Mouse (Mus musculus): Measurements from ENCODE around the gene Coq3. TPM values are rescaled to one million over a fixed set of nuclear protein-coding genes. Genes with fewer than 3 reads are reported as not detected.
A peak's percentile ranks its signal among the peaks of the same experiment; 100 is the strongest.

Gene Coq3
- polyA plus RNA-seq, 1 experiment: 6.6 TPM

DNA sequence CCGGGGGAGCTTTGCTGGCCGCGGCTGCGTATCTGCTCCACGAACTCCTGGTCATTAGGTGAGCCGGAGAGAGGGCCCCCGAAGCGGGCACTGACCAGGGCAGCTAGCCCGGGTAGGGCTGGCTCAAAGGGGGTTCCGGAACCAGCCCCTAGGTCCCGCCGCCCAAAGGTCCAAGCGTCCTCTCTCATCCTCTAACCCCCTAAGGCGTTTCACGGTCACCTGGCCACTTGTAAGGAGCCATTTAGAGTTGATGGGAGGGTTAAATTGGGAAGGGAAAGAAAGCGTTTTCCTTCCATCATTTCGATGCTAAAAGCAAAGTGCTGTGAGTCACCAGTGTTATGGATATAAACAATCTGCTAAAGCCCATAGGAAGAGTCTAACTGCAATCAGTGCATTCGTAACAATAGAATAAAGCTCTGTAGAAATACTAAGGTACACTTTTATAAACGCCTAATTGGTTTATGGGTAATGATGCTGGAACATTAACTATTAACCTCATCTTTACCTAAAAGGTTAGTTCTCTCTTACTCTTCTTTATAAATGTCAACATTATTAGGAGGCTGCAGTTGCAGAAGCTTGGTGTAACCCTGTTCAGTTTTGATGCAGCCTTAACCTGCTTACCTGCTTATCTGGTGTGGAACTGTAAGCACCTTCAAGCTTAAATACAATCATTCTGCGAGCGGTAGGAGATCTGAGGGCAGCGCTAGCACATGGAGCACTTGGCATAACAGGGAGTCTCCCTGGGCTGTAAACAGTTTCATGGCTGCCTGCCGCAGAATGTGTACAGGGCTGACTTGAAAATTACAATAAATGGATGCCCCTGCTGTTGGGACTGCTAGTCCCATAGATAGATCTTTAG is 52.5 kb downstream of the Coq3 start:
- DNase-seq (ENCODE audit: low read depth): peak; percentile 74
- TF ChIP-seq POLR2A (IDR thresholded peaks at IDR 0.05; ENCODE audit: borderline replicate concordance, extremely low read depth, insufficient read depth, insufficient read length, poor library complexity, severe bottlenecking): no peak
- TF ChIP-seq CTCF (IDR thresholded peaks at IDR 0.05; ENCODE audit: borderline replicate concordance, extremely low read depth, insufficient read depth, insufficient read length): no peak

DNA sequence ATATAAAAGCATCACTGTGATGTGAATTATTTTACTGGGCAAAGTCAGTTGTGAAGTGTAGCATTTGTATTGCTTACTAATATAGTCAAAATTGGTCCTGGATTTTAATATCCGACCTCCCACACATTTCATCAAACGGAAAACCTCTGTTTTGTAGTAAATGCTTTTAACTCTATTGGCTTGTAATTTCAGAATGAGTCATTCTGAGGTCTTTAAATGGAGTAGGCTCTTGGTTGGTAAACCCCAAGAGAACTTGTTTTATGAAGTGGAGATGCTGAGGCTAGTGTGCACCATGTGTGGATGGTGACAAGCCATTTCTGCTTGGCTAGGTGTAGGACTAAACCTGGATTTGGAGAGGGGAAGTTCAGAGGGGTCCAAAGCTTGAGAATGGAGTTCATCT is 55.9 kb downstream of the Coq3 start:
- no peak for DNase-seq (ENCODE audit: low read depth)
- no peak for TF ChIP-seq POLR2A (IDR thresholded peaks at IDR 0.05; ENCODE audit: borderline replicate concordance, extremely low read depth, insufficient read depth, insufficient read length, poor library complexity, severe bottlenecking)
- no peak for TF ChIP-seq CTCF (IDR thresholded peaks at IDR 0.05; ENCODE audit: borderline replicate concordance, extremely low read depth, insufficient read depth, insufficient read length)

DNA sequence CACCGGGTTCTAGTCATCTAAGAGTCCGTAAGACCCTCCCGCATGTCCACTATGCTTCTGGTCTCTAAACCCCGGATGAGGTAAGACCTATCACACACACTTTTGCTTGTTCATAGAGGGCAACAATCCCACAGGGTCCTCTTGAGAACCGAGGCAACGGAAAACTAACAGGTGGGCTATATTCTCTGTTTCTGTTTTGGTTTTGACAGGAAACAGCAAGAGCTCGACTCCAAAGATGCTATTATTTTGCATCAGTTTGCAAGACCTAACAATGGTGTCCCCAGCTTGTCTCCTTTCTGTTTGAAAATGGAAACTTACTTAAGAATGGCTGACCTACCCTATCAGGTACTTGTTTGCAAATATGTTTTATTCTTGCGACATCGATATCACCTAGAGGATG is 57.0 kb downstream of the Coq3 start:
- TF ChIP-seq POLR2A (IDR thresholded peaks at IDR 0.05; ENCODE audit: borderline replicate concordance, extremely low read depth, insufficient read depth, insufficient read length, poor library complexity, severe bottlenecking) (no peak), CTCF (IDR thresholded peaks at IDR 0.05; ENCODE audit: borderline replicate concordance, extremely low read depth, insufficient read depth, insufficient read length) (no peak)
- no peak for DNase-seq (ENCODE audit: low read depth)

DNA sequence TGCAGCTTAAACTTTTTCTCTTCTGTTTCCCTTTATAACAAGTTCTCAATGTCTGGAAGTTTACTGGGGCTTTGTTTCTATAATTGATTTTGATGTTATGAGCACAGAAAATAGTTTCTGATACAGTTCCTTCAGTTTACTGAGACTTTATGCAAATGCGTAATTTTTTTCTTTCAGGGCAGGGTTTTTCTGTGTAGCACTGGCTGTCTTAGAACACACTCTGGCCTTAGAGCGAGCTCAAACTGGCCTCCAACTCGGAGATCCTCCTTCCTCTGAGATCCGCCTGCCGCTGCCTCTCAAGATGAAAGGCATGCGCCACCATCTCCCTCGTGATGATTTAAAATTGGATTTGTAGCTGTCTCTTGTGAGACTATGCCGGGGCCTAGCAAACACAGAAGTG is 58.4 kb downstream of the Coq3 start:
- TF ChIP-seq POLR2A (IDR thresholded peaks at IDR 0.05; ENCODE audit: borderline replicate concordance, extremely low read depth, insufficient read depth, insufficient read length, poor library complexity, severe bottlenecking) (no peak), CTCF (IDR thresholded peaks at IDR 0.05; ENCODE audit: borderline replicate concordance, extremely low read depth, insufficient read depth, insufficient read length) (no peak)
- no peak for DNase-seq (ENCODE audit: low read depth)

DNA sequence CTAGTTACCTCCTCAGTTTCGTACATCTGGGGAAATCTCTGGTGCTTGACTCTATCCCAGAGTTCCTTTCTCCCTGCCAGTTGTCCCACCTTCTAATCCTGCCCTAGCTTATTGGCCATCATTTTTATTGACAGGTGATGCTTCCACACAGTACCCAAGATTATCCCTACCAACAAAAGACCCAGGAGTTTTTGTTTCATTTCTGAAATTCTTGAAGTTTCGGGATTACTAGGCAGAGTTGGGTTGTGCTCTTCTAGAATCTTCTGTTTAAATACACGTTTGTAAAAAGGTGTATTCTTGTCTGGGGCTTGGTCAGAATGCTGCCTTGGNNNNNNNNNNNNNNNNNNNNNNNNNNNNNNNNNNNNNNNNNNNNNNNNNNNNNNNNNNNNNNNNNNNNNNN is 65.2 kb downstream of the Coq3 start:
- TF ChIP-seq CTCF (IDR thresholded peaks at IDR 0.05; ENCODE audit: borderline replicate concordance, extremely low read depth, insufficient read depth, insufficient read length): no peak
- no peak for TF ChIP-seq POLR2A (IDR thresholded peaks at IDR 0.05; ENCODE audit: borderline replicate concordance, extremely low read depth, insufficient read depth, insufficient read length, poor library complexity, severe bottlenecking)
- DNase-seq (ENCODE audit: low read depth): no peak

DNA sequence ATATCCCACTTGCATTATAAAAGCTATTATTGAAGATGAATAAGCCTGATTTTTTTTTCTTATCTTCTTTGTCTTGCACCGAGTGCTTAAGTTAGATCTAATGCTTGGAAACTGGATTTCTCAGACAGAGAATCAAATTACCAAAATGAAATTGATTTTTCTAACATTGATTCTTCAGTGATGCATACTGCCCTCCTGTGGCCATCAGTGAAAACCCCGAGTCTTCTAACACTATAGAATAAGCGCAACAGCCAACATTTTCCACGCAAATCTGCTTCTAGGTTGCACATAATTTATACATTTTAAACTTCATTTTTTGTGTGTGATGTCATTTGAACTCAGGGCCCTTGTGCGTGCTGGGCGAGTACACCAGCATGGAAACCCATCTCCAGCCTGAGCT is 72.0 kb downstream of the Coq3 start:
- peak; percentile 77 for DNase-seq (ENCODE audit: low read depth)
- TF ChIP-seq POLR2A (IDR thresholded peaks at IDR 0.05; ENCODE audit: borderline replicate concordance, extremely low read depth, insufficient read depth, insufficient read length, poor library complexity, severe bottlenecking): no peak
- TF ChIP-seq CTCF (IDR thresholded peaks at IDR 0.05; ENCODE audit: borderline replicate concordance, extremely low read depth, insufficient read depth, insufficient read length): peak; percentile 51; the same call in 1 of the 2 replicates

DNA sequence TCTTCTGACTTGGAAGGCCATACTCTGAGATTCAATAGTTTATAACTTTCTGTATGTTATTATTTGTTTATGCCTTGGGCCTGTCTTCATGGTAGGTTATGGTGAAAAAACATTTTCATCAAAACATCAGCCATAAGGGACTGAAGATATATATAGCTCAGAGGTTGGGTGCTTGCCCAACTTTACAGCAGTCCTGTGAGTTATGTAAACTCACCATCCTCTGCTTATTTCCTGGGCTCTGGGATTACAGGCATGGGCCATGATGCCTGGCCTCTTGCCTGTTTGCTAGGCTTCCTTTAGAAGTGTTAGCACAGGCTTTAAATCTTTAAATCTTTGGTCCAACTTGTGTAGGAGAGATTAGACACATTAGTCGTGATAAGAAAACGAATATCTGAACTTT is 72.8 kb downstream of the Coq3 start:
- TF ChIP-seq CTCF (IDR thresholded peaks at IDR 0.05; ENCODE audit: borderline replicate concordance, extremely low read depth, insufficient read depth, insufficient read length) (no peak), POLR2A (IDR thresholded peaks at IDR 0.05; ENCODE audit: borderline replicate concordance, extremely low read depth, insufficient read depth, insufficient read length, poor library complexity, severe bottlenecking) (no peak)
- DNase-seq (ENCODE audit: low read depth): no peak

DNA sequence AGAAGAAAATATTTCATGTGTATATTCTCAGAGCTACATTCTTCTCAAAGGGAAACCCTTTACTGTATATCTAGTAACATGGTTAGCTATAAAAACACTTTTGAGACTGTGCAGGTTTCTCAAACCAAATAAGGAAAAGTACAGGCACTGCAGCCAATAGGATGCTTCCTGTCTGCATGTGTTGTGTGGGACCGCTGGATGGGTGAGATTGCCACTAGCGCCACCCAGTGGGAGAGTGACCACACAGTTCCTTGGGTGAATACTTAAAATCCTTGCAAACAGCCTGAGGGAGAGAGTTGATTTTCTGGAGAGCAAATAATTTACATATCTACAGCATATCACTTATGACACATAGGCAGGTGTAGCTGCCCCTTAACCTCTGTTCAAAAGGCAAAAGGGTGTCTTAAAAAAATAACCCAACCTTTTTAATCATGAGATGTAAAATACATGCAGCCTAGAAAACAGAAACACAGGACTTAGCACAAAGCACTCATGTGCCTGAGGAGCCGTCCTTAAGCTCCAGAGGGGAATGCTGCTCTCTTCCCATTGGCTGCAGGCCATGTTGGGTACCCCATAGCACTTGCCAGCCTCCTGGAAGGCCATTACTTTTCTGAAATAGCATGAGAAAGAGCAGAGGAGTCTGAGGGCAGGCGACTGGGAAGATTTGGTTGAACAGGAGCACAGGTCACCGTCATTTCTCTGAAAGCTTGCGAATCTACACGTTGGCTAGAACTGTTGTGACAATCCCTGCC is 78.3 kb downstream of the Coq3 start:
- TF ChIP-seq POLR2A (IDR thresholded peaks at IDR 0.05; ENCODE audit: borderline replicate concordance, extremely low read depth, insufficient read depth, insufficient read length, poor library complexity, severe bottlenecking): no peak
- TF ChIP-seq CTCF (IDR thresholded peaks at IDR 0.05; ENCODE audit: borderline replicate concordance, extremely low read depth, insufficient read depth, insufficient read length): peak; percentile 68
- DNase-seq (ENCODE audit: low read depth): peak; percentile 70

Other genes with a start within 250 kb of the Coq3 start
- gene Prdm13, start 193.7 kb upstream of the Coq3 start, polyA plus RNA-seq (2012; rRNA removed): 2.1 and 2.4 TPM in 2 replicates
- 27.0 and 28.5 TPM in 2 replicates for gene Ccnc, start 152.0 kb upstream of the Coq3 start, polyA plus RNA-seq (2012; rRNA removed)
- 10.4 and 10.9 TPM in 2 replicates for gene Usp45, start 112.5 kb upstream of the Coq3 start, polyA plus RNA-seq (2012; rRNA removed)
- gene Tstd3, start 112.5 kb upstream of the Coq3 start, polyA plus RNA-seq (2012; rRNA removed): 9.4 and 13.4 TPM in 2 replicates
- gene Pnisr, start 32.1 kb upstream of the Coq3 start, polyA plus RNA-seq (2012; rRNA removed): 234 and 276 TPM in 2 replicates
- gene Faxc, start 51.7 kb downstream of the Coq3 start, polyA plus RNA-seq (2012; rRNA removed): 33.7 and 54.3 TPM in 2 replicates